10 mouse cellular contexts compared by ENCODE assay signal in the genomic region with DNA sequence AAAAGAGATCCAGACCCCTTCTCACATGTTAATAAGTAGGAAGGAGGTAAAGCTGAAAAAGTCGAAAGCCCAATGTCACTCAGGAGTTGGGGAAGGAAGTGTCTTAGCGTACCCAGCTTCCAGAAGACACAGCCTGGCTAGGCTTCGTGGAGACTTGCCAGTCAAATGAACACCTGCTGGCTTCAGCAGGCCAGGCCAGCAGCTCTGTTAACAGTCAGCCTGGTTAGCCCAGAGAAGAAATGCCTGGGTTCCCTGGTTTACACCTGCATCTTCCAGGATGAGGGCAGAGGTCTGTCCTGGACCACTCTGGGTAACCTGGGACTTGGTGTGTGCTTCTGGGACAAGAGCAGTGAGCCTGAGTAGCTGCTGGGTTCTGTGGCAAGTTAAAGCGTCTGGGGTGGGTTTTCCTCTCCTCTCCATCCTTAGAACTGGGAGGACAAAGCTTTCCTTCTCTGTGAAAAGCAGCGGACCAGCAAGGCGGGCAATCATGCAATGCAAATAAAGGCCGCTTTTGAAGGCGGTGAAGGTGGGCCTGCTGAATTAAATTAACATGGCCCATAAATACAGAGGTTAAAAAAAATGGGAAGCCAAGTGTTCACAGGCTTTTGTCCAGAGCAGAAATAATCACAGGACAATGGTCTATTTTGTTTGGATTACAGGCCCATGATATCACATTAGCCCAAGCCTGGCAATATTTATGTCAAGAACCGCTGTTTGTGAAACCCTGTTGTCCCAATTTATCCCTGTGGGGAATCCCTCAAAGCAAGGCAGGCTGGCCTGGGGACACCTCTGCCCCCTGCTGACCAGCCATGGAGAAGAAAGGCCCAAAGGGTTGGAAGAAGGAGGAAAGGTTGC.
DNase-seq lines count a peak whose midpoint lies in the region; ATAC-seq and TF ChIP-seq lines count a peak whose summit lies in the region.
"Had no signal": no experiment of that assay in that cellular context is flagged by ENCODE, and none has a peak within 500 bp of the region (broad histone marks: within the 10 kb centered on the region; RNA-seq: fewer than 3 reads in every experiment).

No protein-coding gene starts in this region.

- TF ChIP-seq EP300 in heart, adult 2 months (IDR thresholded peaks at IDR 0.05; ENCODE audit: insufficient read depth, low read depth, low read length): no peak

- no peak overlapping the region for H3K4me2 ChIP-seq in neural tube, embryonic 15.5 days
- H3K4me2 ChIP-seq: embryonic facial prominence, embryonic 15.5 days; liver, embryonic 13.5 days had no signal

- H3K4me1 ChIP-seq in heart, adult 2 months (ENCODE audit: control insufficient read depth, insufficient read depth, low read length): no peaks in the 10 kb centered on the region
- H3K4me1 ChIP-seq in neural tube, embryonic 15.5 days: peaks cover 35% of the 10 kb centered on the region
- H3K4me1 ChIP-seq: liver, embryonic 13.5 days had no signal

- WGBS in heart, adult 2 months: 73% methylated on average over 9 of the region's 9 CpGs
- WGBS in neural tube, embryonic 15.5 days: 29% methylated on average over 9 of the region's 9 CpGs

- H3K36me3 ChIP-seq in heart, adult 2 months (ENCODE audit: control insufficient read depth, insufficient read depth, low read length): no peaks in the 10 kb centered on the region
- no peaks in the 10 kb centered on the region for H3K36me3 ChIP-seq in neural tube, embryonic 15.5 days
- H3K36me3 ChIP-seq: embryonic facial prominence, embryonic 15.5 days; liver, embryonic 13.5 days had no signal

- H3K27me3 ChIP-seq in heart, adult 2 months (ENCODE audit: control insufficient read depth, insufficient read depth, low read length): no peaks in the 10 kb centered on the region
- H3K27me3 ChIP-seq in neural tube, embryonic 15.5 days (replicated peaks): no peaks in the 10 kb centered on the region
- H3K27me3 ChIP-seq: embryonic facial prominence, embryonic 15.5 days; liver, embryonic 13.5 days had no signal

- no peak for TF ChIP-seq POLR2A in heart, adult 2 months (IDR thresholded peaks at IDR 0.05; ENCODE audit: insufficient read depth, low read depth, low read length)

- H3K9me3 ChIP-seq in neural tube, embryonic 15.5 days (replicated peaks): no peaks in the 10 kb centered on the region
- H3K9me3 ChIP-seq: embryonic facial prominence, embryonic 15.5 days; liver, embryonic 13.5 days had no signal

- intact Hi-C loops in heart, adult 2 months (cut with DNase I): loop anchor here (2.0 to 5.0 kb wide), 2 partner anchors 139 to 171 kb away; no protein-coding TSS in a partner anchor

- ATAC-seq in neural tube, embryonic 15.5 days (ENCODE audit: low FRiP score): 0 out of 2 replicates have a peak, but pooled peaks have one; percentile 8
- no peak for ATAC-seq in megakaryocyte progenitor cell, adult 5-6 weeks (replicated peaks; ENCODE audit: poor library complexity)

- peak; percentile 70 for TF ChIP-seq CTCF in heart, adult 2 months (IDR thresholded peaks at IDR 0.05)

- no peak overlapping the region for H3K9ac ChIP-seq in heart, adult 2 months (ENCODE audit: low read depth, low read length)
- no peak overlapping the region for H3K9ac ChIP-seq in neural tube, embryonic 15.5 days (replicated peaks)
- H3K9ac ChIP-seq: embryonic facial prominence, embryonic 15.5 days; liver, embryonic 13.5 days had no signal

- peak; percentile 15 to 40 for DNase-seq in heart, adult 2 months
- no peak for DNase-seq in heart, adult 9 months (ENCODE audit: low spot score in 2 of 2)
- DNase-seq in NIH3T3 (ENCODE audit: low read depth): peak; percentile 17
- DNase-seq in embryo, embryonic 9.5 days (ENCODE audit: extremely low spot score): peak; percentile 34
- peak; percentile 30 for DNase-seq in kidney, postnatal 14 days
- DNase-seq in layer of hippocampus, postnatal 14 days (ENCODE audit: low spot score in 2 of 2): no peak
- DNase-seq: liver, embryonic 13.5 days had no signal

- no peaks in the 10 kb centered on the region for H3K79me2 ChIP-seq in heart, adult 2 months (replicated peaks; ENCODE audit: control insufficient read depth, insufficient read depth, low read length)

- no peak overlapping the region for H3K4me3 ChIP-seq in heart, adult 2 months
- H3K4me3 ChIP-seq in neural tube, embryonic 15.5 days (replicated peaks): no peak overlapping the region
- H3K4me3 ChIP-seq: embryonic facial prominence, embryonic 15.5 days; liver, embryonic 13.5 days had no signal

- H3K27ac ChIP-seq in heart, adult 2 months: no peak overlapping the region
- peak overlapping the region; percentile 67 for H3K27ac ChIP-seq in neural tube, embryonic 15.5 days (replicated peaks)
- H3K27ac ChIP-seq: embryonic facial prominence, embryonic 15.5 days; liver, embryonic 13.5 days had no signal

Comparison
In these comparisons a context has a peak if more than half of its experiments do, and no peak if none do; other contexts are left out.
1. DNase-seq: peak in heart, adult 2 months (2 of 2), NIH3T3 (single experiment), embryo, embryonic 9.5 days (single experiment) and kidney, postnatal 14 days (single experiment); none in heart, adult 9 months (0 of 2) and layer of hippocampus, postnatal 14 days (0 of 2).